Mouse (Mus musculus) embryonic facial prominence, embryonic 11.5 days (tissue): ENCODE measurements at regions not wholly inside any gene's neighbourhood (a gene's known extent, or its start where the extent isn't known, plus 50 kb on each side); places are given as distances from the start of the nearest gene placed in this dataset.

ENCODE experiments used
- ATAC-seq: fragments of 200-750 bp; cut with Nextera tagmentation; replicated peaks from 2 replicates; pipeline ENCODE4 v1.8.0; 2017; ENCODE audit warnings: low read depth; ENCODE audit not compliant: insufficient number of reproducible peaks, low FRiP score, low TSS enrichment
- DNase-seq: peaks from one replicate; pipeline ENCODE4 v3.0.0-alpha.2; 2015; ENCODE audit warnings: low spot score
- H3K27ac ChIP-seq: fragments of 300-500 bp; sonication (generic); replicated peaks from 2 replicates; pipeline ENCODE4 v1.5.1; 2014; ENCODE audit warnings: mild to moderate bottlenecking, low read depth, low read length, control low read depth
- H3K27me3 ChIP-seq: fragments of 300-500 bp; sonication (generic); 2 replicates; pipeline ENCODE4 v1.6.1; 2014; ENCODE audit warnings: mild to moderate bottlenecking, low read length, moderate library complexity, mixed read lengths; ENCODE audit not compliant: control insufficient read depth, insufficient read depth
- H3K36me3 ChIP-seq: fragments of 300-500 bp; sonication (generic); replicated peaks from 2 replicates; pipeline ENCODE4 v1.6.1; 2014; ENCODE audit warnings: low read depth, mild to moderate bottlenecking, low read length, moderate library complexity, mixed read lengths; ENCODE audit not compliant: control insufficient read depth, insufficient read depth
- H3K4me1 ChIP-seq: fragments of 300-500 bp; sonication (generic); 2 replicates; pipeline ENCODE4 v1.6.1; 2014; ENCODE audit warnings: low read length, mixed read lengths; ENCODE audit not compliant: control insufficient read depth, insufficient read depth
- H3K4me2 ChIP-seq: fragments of 300-500 bp; sonication (generic); 2 replicates; pipeline ENCODE4 v1.6.1; 2014; ENCODE audit warnings: low read depth, mild to moderate bottlenecking, control low read depth, low read length, moderate library complexity
- H3K4me3 ChIP-seq: fragments of 300-500 bp; sonication (generic); 2 replicates; pipeline ENCODE4 v1.5.1; 2014; ENCODE audit warnings: low read depth, low read length, control low read depth
- H3K9ac ChIP-seq: fragments of 300-500 bp; sonication (generic); replicated peaks from 2 replicates; pipeline ENCODE4 v1.6.1; 2014; ENCODE audit warnings: mild to moderate bottlenecking, control low read depth, low read length
- H3K9me3 ChIP-seq: fragments of 300-500 bp; sonication (generic); replicated peaks from 2 replicates; pipeline ENCODE4 v1.6.1; 2016; ENCODE audit warnings: mild to moderate bottlenecking, low read length, inconsistent platforms, mixed read lengths; ENCODE audit not compliant: control insufficient read depth
- WGBS: fragments of 180-500 bp; shearing (Covaris S2); extraction: QIAGEN DNeasy Blood & Tissue Kit; methylation state at CpG from one replicate; pipeline ENCODE4 v1.1.7; 2014; 5-methylcytosine and 5-hydroxymethylcytosine counted together

GRCm38 (mm10) chr6:53216715-53217114 is 70.4 kb upstream of the Creb5 start:
- ATAC-seq (no peak), DNase-seq (no peak)
- H3K9me3 ChIP-seq = no peaks in the 10 kb centered on the region
- no peak overlapping the region for H3K4me3 ChIP-seq
- no peak overlapping the region for H3K4me2 ChIP-seq
- no peaks in the 10 kb centered on the region for H3K4me1 ChIP-seq
- no peak overlapping the region for H3K27ac ChIP-seq
- H3K9ac ChIP-seq = no peak overlapping the region
- no peaks in the 10 kb centered on the region for H3K36me3 ChIP-seq
- H3K27me3 ChIP-seq = no peaks in the 10 kb centered on the region
- WGBS = 77% methylated on average over 2 of the region's 2 CpGs

- no peak overlapping the region for H3K4me3 ChIP-seq
- no peaks in the 10 kb centered on the region for H3K27me3 ChIP-seq
- H3K9me3 ChIP-seq = no peaks in the 10 kb centered on the region
- no peak overlapping the region for H3K27ac ChIP-seq
- ATAC-seq (no peak), DNase-seq (no peak)
- 57% methylated on average over 3 of the region's 3 CpGs for WGBS
- no peaks in the 10 kb centered on the region for H3K36me3 ChIP-seq
- H3K4me2 ChIP-seq = no peak overlapping the region
- no peaks in the 10 kb centered on the region for H3K4me1 ChIP-seq
- H3K9ac ChIP-seq = no peak overlapping the region
These were observed 75.7 kb upstream of the Creb5 start for GRCm38 (mm10) chr6:53211420-53211819.

GRCm38 (mm10) chr6:53209398-53209797 is 77.7 kb upstream of the Creb5 start:
- 56% methylated on average over 6 of the region's 6 CpGs for WGBS

GRCm38 (mm10) chr6:53208474-53208873 is 78.6 kb upstream of the Creb5 start:
- DNase-seq = no peak
- Histone ChIP-seq H3K9me3 (no peaks in the 10 kb centered on the region), H3K4me2 (no peak overlapping the region), H3K27me3 (no peaks in the 10 kb centered on the region), H3K36me3 (no peaks in the 10 kb centered on the region), H3K27ac (no peak overlapping the region), H3K4me3 (no peak overlapping the region), H3K4me1 (no peaks in the 10 kb centered on the region), H3K9ac (no peak overlapping the region)
- 66% methylated on average over 3 of the region's 3 CpGs for WGBS
- no peak for ATAC-seq

More at GRCm38 (mm10) chr6:53209398-53209797, 77.7 kb upstream of the Creb5 start:
- Histone ChIP-seq H3K27me3 (no peaks in the 10 kb centered on the region), H3K27ac (no peak overlapping the region), H3K4me3 (no peak overlapping the region), H3K4me1 (no peaks in the 10 kb centered on the region), H3K9ac (no peak overlapping the region), H3K36me3 (no peaks in the 10 kb centered on the region), H3K9me3 (no peaks in the 10 kb centered on the region), H3K4me2 (no peak overlapping the region)
- DNase-seq (no peak), ATAC-seq (no peak)

GRCm38 (mm10) chr6:53207781-53208180 is 79.3 kb upstream of the Creb5 start:
- no peak overlapping the region for H3K9ac ChIP-seq
- H3K9me3 ChIP-seq = no peaks in the 10 kb centered on the region
- H3K4me3 ChIP-seq = no peak overlapping the region
- no peak for DNase-seq
- ATAC-seq = no peak
- no peak overlapping the region for H3K27ac ChIP-seq
- no peak overlapping the region for H3K4me2 ChIP-seq
- no peaks in the 10 kb centered on the region for H3K4me1 ChIP-seq
- no peaks in the 10 kb centered on the region for H3K27me3 ChIP-seq
- no peaks in the 10 kb centered on the region for H3K36me3 ChIP-seq
- 61% methylated on average over 5 of the region's 5 CpGs for WGBS

GRCm38 (mm10) chr6:53207361-53207760 is 79.7 kb upstream of the Creb5 start:
- DNase-seq (no peak), ATAC-seq (no peak)
- H3K36me3 ChIP-seq = no peaks in the 10 kb centered on the region
- no peaks in the 10 kb centered on the region for H3K27me3 ChIP-seq
- no peaks in the 10 kb centered on the region for H3K4me1 ChIP-seq
- H3K27ac ChIP-seq = no peak overlapping the region
- no peak overlapping the region for H3K4me2 ChIP-seq
- H3K9ac ChIP-seq = no peak overlapping the region
- H3K9me3 ChIP-seq = no peaks in the 10 kb centered on the region
- no peak overlapping the region for H3K4me3 ChIP-seq
- 52% methylated on average over 2 of the region's 2 CpGs for WGBS

- DNase-seq (peak; percentile 74), ATAC-seq (no peak)
- H3K9ac ChIP-seq = no peak overlapping the region
- H3K4me2 ChIP-seq = no peak overlapping the region
- no peaks in the 10 kb centered on the region for H3K27me3 ChIP-seq
- H3K27ac ChIP-seq = peak overlapping the region; percentile 48; the same call in 1 of the 2 replicates
- peaks cover 2% of the 10 kb centered on the region; the same call in 1 of the 2 replicates for H3K4me1 ChIP-seq
- 7% methylated on average over 10 of the region's 10 CpGs for WGBS
- H3K36me3 ChIP-seq = no peaks in the 10 kb centered on the region
- H3K9me3 ChIP-seq = no peaks in the 10 kb centered on the region
- H3K4me3 ChIP-seq = no peak overlapping the region
These were observed 85.7 kb upstream of the Creb5 start for GRCm38 (mm10) chr6:53201281-53201956.

- DNase-seq = no peak
- 92% methylated on average over 2 of the region's 2 CpGs for WGBS
- no peaks in the 10 kb centered on the region for H3K36me3 ChIP-seq
These were observed 87.6 kb upstream of the Creb5 start for GRCm38 (mm10) chr6:53199474-53199873.

More at GRCm38 (mm10) chr6:53199474-53199873, 87.6 kb upstream of the Creb5 start:
- no peak overlapping the region for H3K4me3 ChIP-seq
- peaks cover 2% of the 10 kb centered on the region; the same call in 1 of the 2 replicates for H3K4me1 ChIP-seq
- H3K9ac ChIP-seq = no peak overlapping the region
- no peaks in the 10 kb centered on the region for H3K9me3 ChIP-seq
- no peaks in the 10 kb centered on the region for H3K27me3 ChIP-seq
- H3K4me2 ChIP-seq = no peak overlapping the region
- no peak overlapping the region for H3K27ac ChIP-seq
- ATAC-seq = no peak
